Mouse (Mus musculus) kidney, embryonic 14.5 days (tissue): ENCODE results near the gene Epb41l4b. TPM values are rescaled to one million over a fixed set of nuclear protein-coding genes. Genes with fewer than 3 reads are reported as not detected.

Experiments used
- ATAC-seq: fragments of 200-750 bp; cut with Nextera tagmentation; 2 replicates; pipeline ENCODE4 v1.8.0; 2017; ENCODE audit warnings: moderate number of reproducible peaks, mild to moderate bottlenecking, moderate TSS enrichment, moderate library complexity; ENCODE audit not compliant: low FRiP score, low TSS enrichment
- H3K27ac ChIP-seq: fragments of 300-500 bp; sonication (generic); 2 replicates; pipeline ENCODE4 v1.5.1; 2014; ENCODE audit warnings: low read depth, mild to moderate bottlenecking, low read length, moderate library complexity, mixed read lengths
- H3K27me3 ChIP-seq: fragments of 300-500 bp; sonication (generic); 2 replicates; pipeline ENCODE4 v1.6.1; 2014; ENCODE audit warnings: mild to moderate bottlenecking, low read length; ENCODE audit not compliant: control insufficient read depth, insufficient read depth
- H3K36me3 ChIP-seq: fragments of 300-500 bp; sonication (generic); 2 replicates; pipeline ENCODE4 v1.6.1; 2014; ENCODE audit warnings: low read length, mixed read lengths; ENCODE audit not compliant: control insufficient read depth, insufficient read depth
- H3K4me1 ChIP-seq: fragments of 300-500 bp; sonication (generic); 2 replicates; pipeline ENCODE4 v1.6.1; 2014; ENCODE audit warnings: low read length, mixed read lengths; ENCODE audit not compliant: control insufficient read depth, insufficient read depth
- H3K4me2 ChIP-seq: fragments of 300-500 bp; sonication (generic); replicated peaks from 2 replicates; pipeline ENCODE4 v1.6.1; 2014; ENCODE audit warnings: low read depth, mild to moderate bottlenecking, low read length
- H3K4me3 ChIP-seq: fragments of 300-500 bp; sonication (generic); 2 replicates; pipeline ENCODE4 v1.5.1; 2014; ENCODE audit warnings: mild to moderate bottlenecking, low read length
- H3K9ac ChIP-seq: fragments of 300-500 bp; sonication (generic); 2 replicates; pipeline ENCODE4 v1.6.1; 2014; ENCODE audit warnings: low read depth, mild to moderate bottlenecking, low read length, moderate library complexity
- H3K9me3 ChIP-seq: fragments of 300-500 bp; sonication (generic); 2 replicates; pipeline ENCODE4 v1.6.1; 2016; ENCODE audit warnings: low read length; ENCODE audit not compliant: control insufficient read depth
- WGBS: fragments of 180-500 bp; shearing (Covaris S2); extraction: QIAGEN DNeasy Blood & Tissue Kit; methylation state at CpG from one replicate; pipeline ENCODE4 v1.1.7; 2014; 5-methylcytosine and 5-hydroxymethylcytosine counted together
- polyA plus RNA-seq: library from polyadenylated mRNA; unstranded; fragments of >200 nt; fragmentation: Nextera tagmentation; extraction: Ambion mirVana; gene quantifications from 2 replicates; pipeline ENCODE4 v1.2.1, GENCODE M21; 2014

The Epb41l4b gene
- polyA plus RNA-seq, 1 experiment from 2014 or later = 2.9 TPM

GRCm38 (mm10) chr4:57111992-57112540 is 31.2 kb downstream of the Epb41l4b start:
- no peak overlapping the region for H3K4me2 ChIP-seq
- no peaks in the 10 kb centered on the region for H3K36me3 ChIP-seq
- H3K4me1 ChIP-seq = no peaks in the 10 kb centered on the region
- no peak for ATAC-seq
- 87% methylated on average over 11 of the region's 11 CpGs for WGBS
- no peak overlapping the region for H3K9ac ChIP-seq
- H3K27ac ChIP-seq = no peak overlapping the region
- no peak overlapping the region for H3K4me3 ChIP-seq
- H3K27me3 ChIP-seq = no peaks in the 10 kb centered on the region
- no peaks in the 10 kb centered on the region for H3K9me3 ChIP-seq

DNA sequence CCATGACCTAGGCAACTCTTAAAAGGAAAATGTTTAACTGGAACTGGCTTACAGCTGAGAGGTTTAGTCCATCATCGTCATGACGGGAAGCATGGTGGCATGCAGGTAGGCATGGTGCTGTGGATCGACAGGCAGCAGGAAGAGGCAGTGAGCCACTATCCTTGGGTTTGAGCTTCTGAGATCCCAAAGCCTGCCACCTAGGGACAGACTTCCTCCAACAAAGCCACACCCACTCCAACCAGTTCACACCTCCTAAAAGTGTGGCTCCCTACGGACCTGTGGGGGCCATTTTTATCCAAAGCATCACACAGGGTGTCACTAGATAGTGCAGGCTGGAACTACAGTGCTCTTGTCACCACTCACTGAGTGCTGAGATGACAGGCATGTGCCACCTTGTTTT is 31.8 kb downstream of the Epb41l4b start:
- Histone ChIP-seq H3K4me3 (no peak overlapping the region), H3K9ac (no peak overlapping the region), H3K36me3 (no peaks in the 10 kb centered on the region), H3K9me3 (no peaks in the 10 kb centered on the region), H3K27me3 (no peaks in the 10 kb centered on the region), H3K4me2 (no peak overlapping the region), H3K27ac (no peak overlapping the region), H3K4me1 (no peaks in the 10 kb centered on the region)
- no peak; the same call in 1 of the 2 replicates for ATAC-seq
- WGBS = 78% methylated on average over 4 of the region's 4 CpGs

DNA sequence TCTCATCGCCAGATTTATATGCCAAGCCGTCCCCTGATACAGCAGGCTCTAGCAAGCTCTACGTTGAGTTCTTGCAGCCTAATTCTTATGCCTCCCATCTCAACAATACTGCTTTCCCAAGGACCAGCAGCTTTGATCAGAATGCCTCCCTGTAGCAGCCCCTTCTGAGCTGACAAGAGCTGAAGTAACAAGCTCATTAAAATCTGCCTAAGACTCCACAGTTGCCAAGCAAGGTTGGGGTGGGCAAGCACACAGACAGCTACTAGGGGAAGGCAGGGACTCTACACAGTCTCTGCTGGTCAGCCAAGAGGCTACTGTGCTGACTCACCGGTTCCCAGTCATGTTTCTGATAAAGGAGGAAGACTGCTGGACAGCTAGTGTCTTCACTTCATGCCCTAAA is 33.7 kb downstream of the Epb41l4b start:
- Histone ChIP-seq H3K9ac (no peak overlapping the region), H3K27ac (no peak overlapping the region), H3K36me3 (no peaks in the 10 kb centered on the region), H3K27me3 (no peaks in the 10 kb centered on the region), H3K4me1 (no peaks in the 10 kb centered on the region), H3K4me2 (no peak overlapping the region), H3K4me3 (no peak overlapping the region), H3K9me3 (no peaks in the 10 kb centered on the region)
- 94% methylated on average over 4 of the region's 4 CpGs for WGBS
- no peak for ATAC-seq

GRCm38 (mm10) chr4:57105339-57105738 is 37.9 kb downstream of the Epb41l4b start:
- no peaks in the 10 kb centered on the region for H3K27me3 ChIP-seq
- H3K4me1 ChIP-seq = no peaks in the 10 kb centered on the region
- no peak overlapping the region for H3K4me3 ChIP-seq
- H3K9me3 ChIP-seq = no peaks in the 10 kb centered on the region
- no peaks in the 10 kb centered on the region for H3K36me3 ChIP-seq
- H3K27ac ChIP-seq = no peak overlapping the region
- no peak for ATAC-seq
- 77% methylated on average over 6 of the region's 6 CpGs for WGBS
- no peak overlapping the region for H3K4me2 ChIP-seq
- no peak overlapping the region for H3K9ac ChIP-seq

DNA sequence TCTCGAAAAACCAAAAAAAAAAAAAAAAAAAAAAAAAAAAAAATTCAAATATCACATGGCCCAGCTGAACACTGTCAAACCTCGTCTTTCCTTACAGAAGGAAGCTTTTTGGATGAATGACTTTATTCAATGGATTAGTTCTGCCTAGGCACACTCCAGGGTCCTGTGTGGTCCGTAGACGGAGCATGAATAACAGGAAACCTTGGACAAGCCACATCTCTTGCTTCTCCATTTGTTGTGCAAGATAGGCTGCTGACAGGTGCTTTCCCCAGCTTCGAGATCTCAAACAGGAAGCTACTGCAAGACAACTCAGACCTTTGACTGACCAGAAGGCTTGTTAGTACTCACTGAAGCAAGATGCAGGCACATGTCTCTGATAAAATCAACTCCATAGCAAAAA is 39.4 kb downstream of the Epb41l4b start:
- Histone ChIP-seq H3K36me3 (no peaks in the 10 kb centered on the region), H3K4me3 (no peak overlapping the region), H3K27ac (no peak overlapping the region), H3K9me3 (no peaks in the 10 kb centered on the region), H3K27me3 (no peaks in the 10 kb centered on the region), H3K9ac (no peak overlapping the region), H3K4me1 (no peaks in the 10 kb centered on the region), H3K4me2 (no peak overlapping the region)
- ATAC-seq = no peak
- WGBS = 62% methylated on average over 5 of the region's 5 CpGs

DNA sequence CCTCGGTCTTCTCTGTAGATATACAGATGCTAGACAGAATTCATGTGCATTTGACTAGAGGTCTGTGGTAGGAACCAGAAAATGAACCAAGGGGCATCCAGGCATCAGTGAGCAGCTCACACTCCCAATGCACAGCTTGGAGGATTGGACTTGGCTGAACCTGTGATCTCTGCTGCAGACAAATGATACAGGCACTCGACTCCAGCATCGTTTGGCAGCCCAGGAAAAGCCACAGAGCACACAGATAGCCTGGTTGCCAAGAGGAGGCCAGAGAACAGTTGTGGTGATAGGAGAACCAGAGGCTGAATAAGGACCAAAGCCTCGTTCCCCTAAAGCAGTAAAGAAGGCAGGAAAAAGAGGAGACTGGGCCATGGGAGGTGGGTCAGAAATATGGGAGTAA is 42.1 kb downstream of the Epb41l4b start:
- no peaks in the 10 kb centered on the region for H3K36me3 ChIP-seq
- no peak overlapping the region for H3K4me3 ChIP-seq
- ATAC-seq = no peak
- no peaks in the 10 kb centered on the region for H3K27me3 ChIP-seq
- WGBS = 84% methylated on average over 4 of the region's 4 CpGs
- no peak overlapping the region for H3K9ac ChIP-seq
- H3K4me1 ChIP-seq = no peaks in the 10 kb centered on the region
- H3K9me3 ChIP-seq = no peaks in the 10 kb centered on the region
- no peak overlapping the region for H3K27ac ChIP-seq
- no peak overlapping the region for H3K4me2 ChIP-seq

DNA sequence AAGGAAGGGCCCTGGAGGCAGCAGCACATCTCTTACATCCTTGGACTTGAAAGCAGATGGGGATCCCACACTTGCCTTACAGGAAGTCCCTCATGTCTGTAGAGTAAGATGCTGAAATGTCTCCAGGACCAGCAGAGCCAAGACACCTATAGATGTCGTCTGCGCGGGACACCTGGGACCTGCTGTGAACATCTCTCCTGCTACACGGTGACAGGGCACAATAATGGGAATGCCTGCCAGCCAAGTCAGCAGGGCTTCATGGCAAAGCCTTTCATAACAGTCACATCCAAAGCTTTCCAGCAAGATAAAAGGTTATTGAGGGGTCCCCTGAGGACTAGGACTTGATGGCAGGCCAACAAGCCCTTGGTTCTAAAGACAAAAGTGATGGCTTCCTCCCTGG is 45.8 kb downstream of the Epb41l4b start:
- ATAC-seq = no peak
- no peaks in the 10 kb centered on the region for H3K27me3 ChIP-seq
- H3K4me1 ChIP-seq = no peaks in the 10 kb centered on the region
- no peak overlapping the region for H3K4me3 ChIP-seq
- H3K9me3 ChIP-seq = no peaks in the 10 kb centered on the region
- H3K9ac ChIP-seq = no peak overlapping the region
- 94% methylated on average over 4 of the region's 4 CpGs for WGBS
- H3K4me2 ChIP-seq = no peak overlapping the region
- H3K36me3 ChIP-seq = no peaks in the 10 kb centered on the region
- no peak overlapping the region for H3K27ac ChIP-seq

GRCm38 (mm10) chr4:57095569-57095968 is 47.7 kb downstream of the Epb41l4b start:
- no peak overlapping the region for H3K4me3 ChIP-seq

GRCm38 (mm10) chr4:57091363-57091762 is 51.9 kb downstream of the Epb41l4b start:
- H3K9ac ChIP-seq = no peak overlapping the region
- H3K27me3 ChIP-seq = no peaks in the 10 kb centered on the region
- H3K9me3 ChIP-seq = no peaks in the 10 kb centered on the region
- no peak overlapping the region for H3K27ac ChIP-seq
- ATAC-seq = no peak
- no peaks in the 10 kb centered on the region for H3K36me3 ChIP-seq
- no peak overlapping the region for H3K4me3 ChIP-seq
- 72% methylated on average over 12 of the region's 12 CpGs for WGBS
- no peak overlapping the region for H3K4me2 ChIP-seq
- H3K4me1 ChIP-seq = no peaks in the 10 kb centered on the region

More at GRCm38 (mm10) chr4:57095569-57095968, 47.7 kb downstream of the Epb41l4b start:
- H3K27ac ChIP-seq = no peak overlapping the region
- no peaks in the 10 kb centered on the region for H3K36me3 ChIP-seq
- no peaks in the 10 kb centered on the region for H3K9me3 ChIP-seq
- H3K27me3 ChIP-seq = no peaks in the 10 kb centered on the region
- ATAC-seq = no peak
- no peaks in the 10 kb centered on the region for H3K4me1 ChIP-seq
- no peak overlapping the region for H3K4me2 ChIP-seq
- H3K9ac ChIP-seq = no peak overlapping the region
